Comparison of ENCODE assay signal across 27 mouse cellular contexts in genomic region chr3:42129821-42130560, GRCm38 (mm10).
DNase-seq lines count a peak whose midpoint lies in the region; TF ChIP-seq lines count a peak whose summit lies in the region.
"Had no signal": no experiment of that assay in that cellular context is flagged by ENCODE, and none has a peak within 500 bp of the region (broad histone marks: within the 10 kb centered on the region; RNA-seq: fewer than 3 reads in every experiment).

No protein-coding gene starts in this region.

- H3K27ac ChIP-seq in cortical plate, adult 2 months (ENCODE audit: insufficient read depth, low read length) = peak overlapping the region; percentile 91
- H3K27ac ChIP-seq in left cerebral cortex, adult 2 months = peak overlapping the region; percentile 66
- no peak overlapping the region for H3K27ac ChIP-seq in heart, adult 2 months
- H3K27ac ChIP-seq: embryonic facial prominence, embryonic 10.5 days; embryonic facial prominence, embryonic 15.5 days; forebrain, embryonic 12.5 days; hindbrain, embryonic 14.5 days; limb, embryonic 12.5 days; midbrain, embryonic 12.5 days; neural tube, embryonic 13.5 days had no signal

- DNase-seq in layer of hippocampus, adult 9-11 months = peak; percentile 45
- no peak for DNase-seq in layer of hippocampus, adult 9-10 months (ENCODE audit: low spot score)
- peak; percentile 19 to 37 for DNase-seq in left cerebral cortex, adult 2 months (ENCODE audit: extremely low spot score in 1 of 2, low spot score in 2 of 2)
- DNase-seq in right cerebral cortex, postnatal 10 days (ENCODE audit: low spot score in 2 of 2) = peak; percentile 25 to 54
- no peak for DNase-seq in heart, adult 2 months
- no peak for DNase-seq in heart, postnatal 36 days
- DNase-seq in MN1 (ENCODE audit: low spot score) = no peak
- DNase-seq: adrenal gland, adult 2 months; adrenal gland, postnatal 36 days; B cell, adult 2 months; cerebellum, adult 2 months; cerebellum, postnatal 14 days; gastrocnemius, postnatal 14 days; kidney, adult 11 months; kidney, postnatal 14 days; layer of hippocampus, postnatal 36 days; lung, postnatal 4 days; thymus, postnatal 14 days had no signal

- no peaks in the 10 kb centered on the region for H3K79me2 ChIP-seq in heart, adult 2 months (replicated peaks; ENCODE audit: control insufficient read depth, insufficient read depth, low read length)

- H3K27me3 ChIP-seq in heart, adult 2 months (ENCODE audit: control insufficient read depth, insufficient read depth, low read length) = no peaks in the 10 kb centered on the region
- H3K27me3 ChIP-seq: embryonic facial prominence, embryonic 15.5 days; forebrain, embryonic 12.5 days; limb, embryonic 12.5 days; megakaryocyte, embryonic 14.5 days; midbrain, embryonic 12.5 days; neural tube, embryonic 13.5 days had no signal

- no peak for TF ChIP-seq EP300 in heart, adult 2 months (IDR thresholded peaks at IDR 0.05; ENCODE audit: insufficient read depth, low read depth, low read length)

- no peak overlapping the region for H3K9ac ChIP-seq in heart, adult 2 months (ENCODE audit: low read depth, low read length)
- H3K9ac ChIP-seq: embryonic facial prominence, embryonic 15.5 days; forebrain, embryonic 12.5 days; hindbrain, embryonic 14.5 days; limb, embryonic 12.5 days; midbrain, embryonic 12.5 days; neural tube, embryonic 13.5 days had no signal

- WGBS in heart, adult 2 months = 80% methylated on average over 3 of the region's 3 CpGs

- H3K36me3 ChIP-seq in heart, adult 2 months (ENCODE audit: control insufficient read depth, insufficient read depth, low read length) = no peaks in the 10 kb centered on the region
- H3K36me3 ChIP-seq: embryonic facial prominence, embryonic 10.5 days; embryonic facial prominence, embryonic 15.5 days; forebrain, embryonic 12.5 days; limb, embryonic 12.5 days; midbrain, embryonic 12.5 days; neural tube, embryonic 13.5 days had no signal

- TF ChIP-seq CTCF in cortical plate, adult 2 months (IDR thresholded peaks at IDR 0.05; ENCODE audit: extremely low read depth, insufficient read depth, low read length) = no peak
- TF ChIP-seq CTCF in left cerebral cortex, adult 2 months (IDR thresholded peaks at IDR 0.05) = no peak
- no peak for TF ChIP-seq CTCF in heart, adult 2 months (IDR thresholded peaks at IDR 0.05)

- intact Hi-C loops in left cerebral cortex, adult 2 months (cut with DNase I) = loop anchor here (5.0 to 10.0 kb wide), 4 partner anchors 82 to 625 kb away; no protein-coding TSS in a partner anchor
- intact Hi-C loops in heart, adult 2 months (cut with DNase I) = no loop called here
- intact Hi-C loops in heart, postnatal 36 days (cut with DNase I) = no loop called here

- no peak overlapping the region for H3K4me3 ChIP-seq in cortical plate, adult 2 months (ENCODE audit: insufficient read depth, low read length)
- no peak overlapping the region for H3K4me3 ChIP-seq in left cerebral cortex, adult 2 months
- H3K4me3 ChIP-seq in heart, adult 2 months = no peak overlapping the region
- H3K4me3 ChIP-seq: embryonic facial prominence, embryonic 10.5 days; embryonic facial prominence, embryonic 15.5 days; forebrain, embryonic 12.5 days; limb, embryonic 12.5 days; megakaryocyte, embryonic 14.5 days; midbrain, embryonic 12.5 days; neural tube, embryonic 13.5 days had no signal

- no peak for TF ChIP-seq POLR2A in cortical plate, adult 2 months (IDR thresholded peaks at IDR 0.05; ENCODE audit: extremely low read depth, insufficient read depth, low read length)
- TF ChIP-seq POLR2A in heart, adult 2 months (IDR thresholded peaks at IDR 0.05; ENCODE audit: insufficient read depth, low read depth, low read length) = no peak

- H3K4me1 ChIP-seq in cortical plate, adult 2 months (ENCODE audit: control insufficient read depth, insufficient read depth, low read length) = no peaks in the 10 kb centered on the region
- no peaks in the 10 kb centered on the region for H3K4me1 ChIP-seq in heart, adult 2 months (ENCODE audit: control insufficient read depth, insufficient read depth, low read length)
- H3K4me1 ChIP-seq: embryonic facial prominence, embryonic 10.5 days; embryonic facial prominence, embryonic 15.5 days; forebrain, embryonic 12.5 days; limb, embryonic 12.5 days; megakaryocyte, embryonic 14.5 days; midbrain, embryonic 12.5 days; neural tube, embryonic 13.5 days had no signal

Comparison
In these comparisons a context has a peak if more than half of its experiments do, and no peak if none do; other contexts are left out.
1. DNase-seq: peak in layer of hippocampus, adult 9-11 months (single experiment), left cerebral cortex, adult 2 months (2 of 2) and right cerebral cortex, postnatal 10 days (2 of 2); none in layer of hippocampus, adult 9-10 months (single experiment), heart, adult 2 months (0 of 2), heart, postnatal 36 days (0 of 2) and MN1 (single experiment).